Mouse (Mus musculus): ENCODE results near the gene Mxd3. TPM values are rescaled to one million over a fixed set of nuclear protein-coding genes. Genes with fewer than 3 reads are reported as not detected.

Mxd3 gene
- polyA plus RNA-seq (2015; fragmentation: Nextera tagmentation; extraction: Ambion mirVana), result 42.8 and 44.6 TPM in 2 replicates

DNA sequence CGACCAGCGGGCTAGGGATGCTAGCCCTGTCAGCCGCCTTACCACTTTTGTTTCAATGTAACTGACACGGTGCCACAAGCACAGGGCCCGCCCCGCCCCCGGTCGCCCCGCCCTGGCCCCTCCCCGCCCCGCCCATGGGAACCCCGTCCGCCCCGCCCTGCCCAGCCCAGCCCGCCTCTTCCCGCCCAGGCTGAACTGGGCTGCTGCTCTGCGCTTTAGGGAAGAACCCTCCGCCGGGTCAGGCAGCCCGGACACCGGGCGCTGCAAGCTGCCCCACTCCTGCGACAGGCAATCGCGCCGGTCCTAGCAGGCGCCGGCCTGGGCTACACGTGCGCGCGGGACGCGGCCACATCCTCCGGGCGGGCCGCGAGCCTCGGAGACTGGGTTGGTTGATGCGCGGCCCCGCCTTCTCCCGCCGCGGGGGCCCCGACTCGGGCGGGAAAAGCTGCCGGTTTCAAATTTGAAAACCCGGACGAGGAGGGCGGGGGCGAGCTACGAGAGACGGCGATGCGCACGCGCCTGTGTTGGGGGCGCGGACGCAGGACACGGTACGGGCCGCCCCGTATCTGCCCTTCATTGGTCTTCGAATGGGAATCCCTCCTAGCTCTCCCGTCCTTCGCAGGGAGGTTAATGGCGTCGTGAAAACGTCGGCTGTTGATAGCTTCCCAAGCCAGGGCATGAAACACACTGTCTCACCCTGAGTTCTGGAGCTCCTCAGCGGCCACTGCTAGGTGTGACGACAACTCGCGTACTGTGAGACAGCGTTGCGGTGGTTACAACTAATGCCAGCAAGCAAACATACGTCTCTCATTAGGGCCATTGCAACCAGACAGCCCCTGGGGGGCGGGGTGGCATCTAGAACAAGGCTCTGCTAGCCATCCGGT lies at the start of gene Mxd3:
Gene Mxd3 (minus strand): TSS at position 141 of the 884 bp plus-strand sequence.
- peak within 1 kb of the TSS; percentile 83 for H3K9ac ChIP-seq
- peaks cover 34% of the 10 kb centered on the region for H3K4me1 ChIP-seq
- under 1% methylated on average over 74 of the region's 82 CpGs for WGBS
- H3K27ac ChIP-seq, result peak within 1 kb of the TSS; percentile 92
- H3K4me3 ChIP-seq, result peak within 1 kb of the TSS; percentile 64
- H3K27me3 ChIP-seq, result no peaks in the 10 kb centered on the region
- peak within 1 kb of the TSS; percentile 68 for H3K4me2 ChIP-seq
- no peaks in the 10 kb centered on the region for H3K9me3 ChIP-seq (replicated peaks)
- ATAC-seq, result peak; percentile 84
- peaks cover 15% of the 10 kb centered on the region for H3K36me3 ChIP-seq (ENCODE audit: poor library complexity, severe bottlenecking)

DNA sequence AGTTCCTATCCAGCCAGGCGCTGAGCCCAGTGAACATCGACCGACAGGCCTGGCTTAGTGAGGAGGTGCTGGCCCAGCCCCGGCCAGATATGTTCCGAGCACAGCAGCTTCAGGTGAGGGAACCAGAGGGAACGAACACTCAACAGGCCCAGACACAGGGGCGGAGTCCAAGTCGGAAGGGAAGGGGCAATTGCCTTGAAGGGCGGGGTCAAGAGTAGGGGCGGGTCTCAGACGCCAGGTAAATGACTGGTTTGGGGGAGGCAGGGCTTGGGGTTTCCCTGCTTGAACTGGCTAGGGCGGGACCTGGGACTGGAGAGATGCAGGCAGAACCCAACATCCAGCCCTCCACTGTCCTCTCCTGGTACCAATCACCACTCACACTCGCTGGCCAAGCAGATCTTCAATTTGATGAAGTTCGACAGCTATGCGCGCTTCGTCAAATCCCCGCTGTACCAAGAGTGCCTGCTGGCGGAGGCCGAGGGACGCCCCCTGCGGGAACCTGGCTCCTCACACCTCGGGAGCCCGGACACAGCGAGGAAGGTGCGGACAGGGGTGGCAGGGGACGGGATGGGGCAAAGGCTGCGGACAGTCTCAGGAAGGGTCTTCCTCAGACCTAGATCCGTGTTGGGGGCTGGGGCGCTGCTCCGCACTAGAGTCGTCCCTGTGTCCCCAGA lies 49.4 kb upstream of the Mxd3 start:
- 5% methylated on average over 32 of the region's 32 CpGs for WGBS

DNA sequence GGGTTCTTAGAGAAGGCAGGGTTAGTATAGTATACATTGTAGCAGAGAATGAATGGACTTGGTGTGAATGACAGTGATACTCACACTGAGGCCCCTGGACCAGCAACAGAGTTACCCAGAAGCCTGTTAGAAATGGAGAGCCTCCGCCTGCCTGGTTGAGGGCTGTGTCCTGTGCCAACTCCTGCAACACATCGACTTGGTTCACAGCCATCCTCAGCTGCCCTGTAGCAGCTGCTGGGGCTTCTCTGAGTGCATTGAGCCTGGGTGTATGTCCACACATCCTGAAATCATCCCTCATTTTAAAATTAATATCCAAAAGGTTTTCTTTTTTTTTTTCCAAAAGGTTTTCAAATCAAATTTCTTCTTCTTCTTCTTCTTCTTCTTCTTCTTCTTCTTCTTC lies 46.3 kb upstream of the Mxd3 start:
- Histone ChIP-seq H3K4me2 (no peak overlapping the region), H3K27ac (no peak overlapping the region), H3K9ac (no peak overlapping the region), H3K27me3 (peaks cover 59% of the 10 kb centered on the region), H3K9me3 (replicated peaks) (no peaks in the 10 kb centered on the region), H3K4me1 (0 out of 2 replicates have a peak, but pooled peaks cover 4% of the 10 kb centered on the region), H3K4me3 (no peak overlapping the region), H3K36me3 (ENCODE audit: poor library complexity, severe bottlenecking) (no peaks in the 10 kb centered on the region)
- WGBS, result 72% methylated on average over 2 of the region's 2 CpGs
- no peak for ATAC-seq

More for the DNA sequence above, 49.4 kb upstream of the Mxd3 start:
- Histone ChIP-seq H3K27me3 (peaks cover 78% of the 10 kb centered on the region), H3K4me3 (no peak overlapping the region), H3K4me2 (no peak overlapping the region), H3K36me3 (ENCODE audit: poor library complexity, severe bottlenecking) (no peaks in the 10 kb centered on the region), H3K9me3 (replicated peaks) (no peaks in the 10 kb centered on the region), H3K27ac (no peak overlapping the region), H3K4me1 (0 out of 2 replicates have a peak, but pooled peaks cover 4% of the 10 kb centered on the region), H3K9ac (no peak overlapping the region)
- ATAC-seq, result no peak

DNA sequence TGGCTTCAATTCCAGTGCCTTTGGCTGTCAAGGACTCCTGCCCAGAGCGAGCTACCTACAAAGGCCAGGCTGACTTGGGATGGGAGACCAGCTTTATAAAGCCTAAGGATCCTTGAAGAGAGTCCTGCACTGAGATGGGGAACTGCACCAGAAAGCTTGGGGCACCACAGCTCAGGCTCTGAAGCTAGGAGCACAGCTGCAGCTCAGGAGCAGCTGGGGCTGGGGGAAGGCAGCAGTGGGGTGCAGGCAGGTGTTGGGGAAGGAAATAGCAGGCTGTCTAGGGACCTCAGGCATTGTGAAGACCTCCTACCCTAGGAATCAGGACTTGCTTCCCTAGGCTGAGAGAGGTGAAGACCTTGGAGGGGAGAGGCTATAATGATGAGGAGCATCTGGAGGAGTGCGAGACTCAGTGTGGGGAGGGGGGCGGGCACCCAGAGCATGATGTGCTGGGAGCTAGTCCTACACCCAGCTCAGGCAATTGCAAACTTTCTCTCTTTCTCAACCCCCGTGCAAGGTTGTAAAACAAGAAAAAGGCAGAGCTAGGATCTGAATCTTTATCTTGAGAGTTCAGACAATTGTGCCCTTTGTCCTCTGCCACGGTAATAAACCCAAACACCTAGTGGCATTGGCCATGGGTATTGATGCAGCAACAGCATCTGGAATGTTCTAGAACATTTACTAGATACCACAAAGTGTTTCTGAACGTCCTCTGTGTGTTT lies 44.7 kb upstream of the Mxd3 start:
- Histone ChIP-seq H3K4me1 (0 out of 2 replicates have a peak, but pooled peaks cover 3% of the 10 kb centered on the region), H3K27ac (no peak overlapping the region), H3K4me3 (no peak overlapping the region), H3K9ac (no peak overlapping the region), H3K9me3 (replicated peaks) (no peaks in the 10 kb centered on the region), H3K4me2 (no peak overlapping the region), H3K27me3 (peaks cover 51% of the 10 kb centered on the region), H3K36me3 (ENCODE audit: poor library complexity, severe bottlenecking) (no peaks in the 10 kb centered on the region)
- 69% methylated on average over 6 of the region's 6 CpGs for WGBS
- no peak for ATAC-seq

DNA sequence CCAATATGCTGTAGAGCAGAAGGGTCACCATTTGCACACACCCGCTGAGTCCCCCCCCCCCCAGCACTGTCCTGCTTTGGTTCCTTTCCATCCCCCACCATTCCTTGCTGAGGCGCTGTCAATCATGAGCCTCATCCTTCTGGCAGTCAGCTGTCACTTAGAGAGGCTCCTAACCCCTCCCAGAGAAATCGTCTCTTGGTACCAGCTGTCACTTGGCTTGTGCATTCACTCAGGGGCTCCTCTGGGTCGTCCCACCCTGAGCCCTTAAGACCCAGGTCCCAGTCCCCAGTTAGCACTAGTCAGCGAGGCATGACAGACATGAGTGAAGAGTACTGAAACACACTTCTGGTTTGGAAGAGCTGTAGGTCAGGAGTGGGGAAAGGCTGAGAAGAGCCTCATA lies 42.1 kb upstream of the Mxd3 start:
- Histone ChIP-seq H3K27ac (no peak overlapping the region), H3K4me1 (no peaks in the 10 kb centered on the region), H3K4me3 (no peak overlapping the region), H3K36me3 (ENCODE audit: poor library complexity, severe bottlenecking) (no peaks in the 10 kb centered on the region), H3K4me2 (no peak overlapping the region), H3K9me3 (replicated peaks) (no peaks in the 10 kb centered on the region), H3K27me3 (peaks cover 32% of the 10 kb centered on the region), H3K9ac (no peak overlapping the region)
- 63% methylated on average over 5 of the region's 5 CpGs for WGBS
- no peak for ATAC-seq

DNA sequence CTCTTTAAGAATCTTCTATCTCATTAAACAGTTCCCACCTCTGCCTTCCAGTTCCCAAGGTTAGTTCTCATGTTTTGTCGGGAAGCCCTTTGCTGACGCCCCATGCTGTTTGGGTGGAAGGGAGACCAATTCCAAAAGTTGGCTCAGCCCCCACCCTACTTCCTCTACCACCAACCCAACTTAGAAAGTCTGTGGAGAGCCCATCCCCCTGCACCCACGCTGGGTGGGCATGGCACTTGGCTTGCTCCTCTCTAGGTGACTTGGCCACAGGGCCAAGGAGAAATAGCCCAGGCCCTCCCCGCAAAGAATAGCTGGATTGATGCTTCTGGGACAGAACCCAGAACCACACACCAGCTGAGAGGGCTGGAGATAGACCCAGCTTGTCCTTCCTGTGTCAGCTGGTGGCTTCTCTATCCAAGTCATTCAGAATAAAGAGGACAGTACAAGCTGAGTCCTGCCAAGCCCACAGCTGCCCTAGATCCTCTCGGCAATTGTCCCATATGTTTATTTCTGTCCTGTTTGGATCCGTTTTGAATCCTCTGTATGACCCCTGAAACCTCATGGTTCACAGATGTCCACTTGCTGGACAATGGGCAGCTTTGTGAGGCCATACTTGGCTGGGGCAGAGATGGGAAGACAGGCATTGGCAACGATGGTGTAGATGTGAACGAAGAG lies 41.5 kb upstream of the Mxd3 start:
- Histone ChIP-seq H3K9me3 (replicated peaks) (no peaks in the 10 kb centered on the region), H3K4me2 (no peak overlapping the region), H3K4me1 (no peaks in the 10 kb centered on the region), H3K36me3 (ENCODE audit: poor library complexity, severe bottlenecking) (no peaks in the 10 kb centered on the region), H3K27me3 (peaks cover 28% of the 10 kb centered on the region), H3K9ac (no peak overlapping the region), H3K27ac (no peak overlapping the region), H3K4me3 (no peak overlapping the region)
- WGBS, result 81% methylated on average over 8 of the region's 8 CpGs
- ATAC-seq, result no peak

DNA sequence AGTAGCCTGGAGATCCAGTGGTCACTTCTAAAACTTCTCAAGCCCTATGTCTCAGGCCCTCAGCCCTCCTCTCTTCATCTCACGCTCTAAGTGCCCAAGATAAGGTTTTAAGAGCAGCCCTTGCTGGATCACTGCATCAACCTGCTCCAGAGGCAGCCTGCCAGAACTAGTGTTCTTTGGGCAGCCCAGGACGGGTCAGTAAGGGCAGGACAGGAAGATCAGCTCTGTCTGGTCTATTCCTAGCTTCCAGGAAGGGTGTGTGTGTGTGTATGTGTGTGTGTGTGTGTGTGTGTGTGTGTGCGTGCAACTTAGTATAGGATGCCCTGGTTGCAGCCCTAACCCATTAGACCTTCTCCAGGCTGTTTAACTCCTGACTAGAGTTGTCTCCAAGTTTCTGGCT lies 40.6 kb upstream of the Mxd3 start:
- H3K9ac ChIP-seq, result no peak overlapping the region
- H3K36me3 ChIP-seq (ENCODE audit: poor library complexity, severe bottlenecking), result no peaks in the 10 kb centered on the region
- no peak overlapping the region for H3K4me3 ChIP-seq
- H3K27ac ChIP-seq, result no peak overlapping the region
- 68% methylated on average over 3 of the region's 3 CpGs for WGBS
- no peaks in the 10 kb centered on the region for H3K4me1 ChIP-seq
- H3K4me2 ChIP-seq, result no peak overlapping the region
- no peak for ATAC-seq
- peaks cover 26% of the 10 kb centered on the region for H3K27me3 ChIP-seq
- H3K9me3 ChIP-seq (replicated peaks), result no peaks in the 10 kb centered on the region

DNA sequence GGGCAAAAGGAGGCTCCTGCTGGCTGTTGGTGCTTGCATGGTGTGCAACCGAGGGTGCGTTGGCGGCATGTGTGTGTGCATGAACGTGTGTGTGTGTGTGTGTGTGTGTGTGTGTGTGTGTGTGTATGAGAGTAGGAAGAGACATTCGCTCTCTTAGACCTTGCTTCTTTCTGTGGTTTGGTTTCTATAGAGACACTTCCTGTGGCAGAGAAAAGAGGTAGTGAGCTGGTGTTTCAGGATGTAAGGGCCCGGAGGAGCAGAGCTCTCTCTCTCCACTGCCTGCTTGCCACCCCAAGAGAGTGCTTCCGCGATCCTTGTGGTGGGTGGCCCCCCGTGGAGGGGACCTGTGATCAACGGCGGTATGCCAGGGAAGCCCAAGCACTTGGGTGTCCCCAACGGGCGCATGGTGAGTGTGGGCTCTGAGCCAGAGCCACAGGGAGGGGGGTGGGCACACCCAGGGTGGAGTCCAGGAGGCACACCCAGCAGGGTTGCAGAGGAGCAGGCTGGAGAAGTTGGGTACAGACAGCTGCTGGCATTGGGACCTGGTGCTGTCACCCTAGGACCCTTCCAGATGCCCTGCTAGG lies 40.0 kb upstream of the Mxd3 start, which contains the start of gene Rgs14:
Gene Rgs14 (plus strand): TSS at position 202 of the 584 bp plus-strand sequence.
- H3K4me2 ChIP-seq, result no peak within 1 kb of the TSS
- no peak within 1 kb of the TSS for H3K9ac ChIP-seq
- H3K27ac ChIP-seq, result no peak within 1 kb of the TSS
- no peaks in the 10 kb centered on the region for H3K9me3 ChIP-seq (replicated peaks)
- ATAC-seq, result no peak
- no peaks in the 10 kb centered on the region for H3K4me1 ChIP-seq
- 57% methylated on average over 13 of the region's 13 CpGs for WGBS
- H3K4me3 ChIP-seq, result no peak within 1 kb of the TSS
- H3K36me3 ChIP-seq (ENCODE audit: poor library complexity, severe bottlenecking), result no peaks in the 10 kb centered on the region
- H3K27me3 ChIP-seq, result peaks cover 27% of the 10 kb centered on the region

DNA sequence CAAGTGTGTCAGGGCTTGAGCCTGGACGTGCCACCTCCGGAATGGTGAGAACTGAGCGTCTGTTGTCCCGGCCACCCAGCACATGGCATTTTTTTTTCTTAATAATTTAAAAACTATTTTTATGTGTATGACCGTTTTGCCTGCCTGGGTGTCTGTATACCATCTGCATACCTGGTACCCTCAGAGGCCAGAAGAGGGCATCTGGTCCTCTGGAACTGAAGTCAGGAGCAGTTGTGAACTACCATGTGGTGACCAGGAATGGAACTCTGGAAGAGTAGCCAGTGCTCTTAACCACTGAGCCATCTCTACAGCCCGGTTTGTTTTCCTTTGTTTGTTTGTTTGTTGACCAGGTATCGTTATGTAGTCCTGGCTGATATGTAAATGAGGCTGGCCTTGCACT lies 38.8 kb upstream of the Mxd3 start:
- H3K4me2 ChIP-seq, result no peak overlapping the region
- no peaks in the 10 kb centered on the region for H3K36me3 ChIP-seq (ENCODE audit: poor library complexity, severe bottlenecking)
- H3K9me3 ChIP-seq (replicated peaks), result no peaks in the 10 kb centered on the region
- ATAC-seq, result no peak
- no peaks in the 10 kb centered on the region for H3K4me1 ChIP-seq
- H3K9ac ChIP-seq, result no peak overlapping the region
- no peak overlapping the region for H3K27ac ChIP-seq
- WGBS, result 80% methylated on average over 7 of the region's 7 CpGs
- peaks cover 22% of the 10 kb centered on the region for H3K27me3 ChIP-seq
- no peak overlapping the region for H3K4me3 ChIP-seq

DNA sequence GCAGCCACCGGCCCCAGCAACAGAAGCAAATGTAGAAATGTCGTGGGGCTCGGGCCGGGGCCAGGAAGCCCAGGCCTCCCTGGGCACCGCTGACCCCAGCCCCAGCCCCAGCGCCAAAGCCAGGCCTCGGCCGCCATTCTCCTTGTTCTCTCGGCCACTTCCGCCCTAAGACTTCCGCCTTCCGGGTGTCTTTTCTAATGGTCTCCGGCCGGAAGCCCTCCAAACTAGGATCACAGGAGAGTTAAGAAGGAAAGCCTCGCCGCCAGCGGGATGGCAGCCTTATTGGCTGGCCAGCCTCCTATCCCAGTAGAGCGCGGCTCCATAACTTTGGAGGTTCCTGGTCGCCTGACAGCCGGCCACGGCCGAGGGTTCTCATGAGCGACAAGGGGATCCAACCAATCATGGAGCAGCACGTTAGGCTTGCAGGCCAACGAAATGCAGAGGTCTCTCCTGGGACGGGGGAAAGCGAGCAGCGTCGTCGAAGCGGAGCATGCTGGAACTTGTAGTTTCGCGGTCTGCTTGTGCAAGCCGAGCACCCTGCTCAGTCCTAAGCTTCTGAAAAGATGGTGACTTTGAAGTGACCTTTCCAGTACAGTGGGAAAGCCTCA lies 32.9 kb upstream of the Mxd3 start, which contains the start of gene Lman2:
Gene Lman2 (minus strand): TSS at position 331 of the 608 bp plus-strand sequence.
- under 1% methylated on average over 35 of the region's 35 CpGs for WGBS
- peaks cover 12% of the 10 kb centered on the region for H3K27me3 ChIP-seq

More for the DNA sequence above, 32.9 kb upstream of the Mxd3 start, which contains the start of gene Lman2:
- Histone ChIP-seq H3K4me3 (peak within 1 kb of the TSS; percentile 98), H3K36me3 (ENCODE audit: poor library complexity, severe bottlenecking) (peaks cover 35% of the 10 kb centered on the region), H3K27ac (peak within 1 kb of the TSS; percentile 93), H3K9me3 (replicated peaks) (no peaks in the 10 kb centered on the region), H3K4me2 (peak within 1 kb of the TSS; percentile 91), H3K4me1 (peaks cover 25% of the 10 kb centered on the region), H3K9ac (peak within 1 kb of the TSS; percentile 93)
- ATAC-seq, result peak; percentile 99
